In the genomic region with DNA sequence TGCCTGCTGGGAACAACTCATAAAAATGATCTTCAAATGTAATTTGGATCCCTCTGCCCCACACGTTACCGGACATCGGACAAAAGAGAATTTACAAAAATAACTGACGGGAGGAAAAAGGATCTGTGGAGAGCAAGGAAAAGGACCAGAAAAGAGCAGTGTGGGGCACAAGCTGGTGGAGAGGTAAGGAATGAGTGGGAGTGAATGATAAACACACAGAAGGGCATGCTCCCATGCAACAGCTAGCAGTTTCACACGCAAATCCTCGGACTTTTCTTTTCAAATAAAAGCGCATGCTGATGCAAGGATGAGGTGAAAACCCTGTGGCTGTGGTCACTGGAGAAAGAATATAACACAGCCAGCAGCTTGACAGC, we compare ENCODE assay signal across 13 mouse cellular contexts.
DNase-seq lines count a peak whose midpoint lies in the region; ATAC-seq and TF ChIP-seq lines count a peak whose summit lies in the region.
"Had no signal": no experiment of that assay in that cellular context is flagged by ENCODE, and none has a peak within 500 bp of the region (broad histone marks: within the 10 kb centered on the region; RNA-seq: fewer than 3 reads in every experiment).

No protein-coding gene starts in this region.

- H3K27me3 ChIP-seq in kidney, embryonic 15.5 days = no peaks in the 10 kb centered on the region
- no peaks in the 10 kb centered on the region for H3K27me3 ChIP-seq in forebrain, embryonic 15.5 days
- H3K27me3 ChIP-seq in limb, embryonic 12.5 days = peaks cover 45% of the 10 kb centered on the region
- no peaks in the 10 kb centered on the region for H3K27me3 ChIP-seq in neural tube, embryonic 14.5 days (ENCODE audit: control insufficient read depth, insufficient read depth, low read length)
- H3K27me3 ChIP-seq: heart, embryonic 15.5 days; megakaryocyte, embryonic 14.5 days; Patski had no signal

- peaks cover 21% of the 10 kb centered on the region for H3K4me1 ChIP-seq in kidney, embryonic 15.5 days
- H3K4me1 ChIP-seq in forebrain, embryonic 15.5 days = peaks cover 16% of the 10 kb centered on the region
- peaks cover 44% of the 10 kb centered on the region for H3K4me1 ChIP-seq in limb, embryonic 12.5 days (replicated peaks)
- peaks cover 7% of the 10 kb centered on the region; the same call in 1 of the 2 replicates for H3K4me1 ChIP-seq in neural tube, embryonic 14.5 days (ENCODE audit: control insufficient read depth, insufficient read depth, low read length)

- peak overlapping the region; percentile 18 for H3K4me2 ChIP-seq in kidney, embryonic 15.5 days
- H3K4me2 ChIP-seq in forebrain, embryonic 15.5 days (replicated peaks) = peak overlapping the region; percentile 9; the same call in 1 of the 2 replicates
- H3K4me2 ChIP-seq in limb, embryonic 12.5 days = peak overlapping the region; percentile 38
- no peak overlapping the region; the same call in 1 of the 2 replicates for H3K4me2 ChIP-seq in neural tube, embryonic 14.5 days (ENCODE audit: low read depth, low read length)
- H3K4me2 ChIP-seq: heart, embryonic 15.5 days had no signal

- ATAC-seq in kidney, embryonic 15.5 days (replicated peaks; ENCODE audit: low FRiP score) = peak; percentile 61; the same call in 1 of the 2 replicates
- ATAC-seq in forebrain, embryonic 15.5 days (replicated peaks) = peak; percentile 53
- ATAC-seq in limb, embryonic 12.5 days (ENCODE audit: insufficient number of reproducible peaks, insufficient read depth, low FRiP score, low TSS enrichment, low read depth) = no peak
- peak; percentile 28; the same call in 1 of the 2 replicates for ATAC-seq in neural tube, embryonic 14.5 days (ENCODE audit: low read depth)
- ATAC-seq: CD4-positive, CD25-positive, alpha-beta regulatory T cell, adult 4 months; Patski had no signal

- H3K9me3 ChIP-seq in kidney, embryonic 15.5 days (replicated peaks) = no peaks in the 10 kb centered on the region
- H3K9me3 ChIP-seq in forebrain, embryonic 15.5 days = no peaks in the 10 kb centered on the region
- H3K9me3 ChIP-seq in limb, embryonic 12.5 days = no peaks in the 10 kb centered on the region
- H3K9me3 ChIP-seq in neural tube, embryonic 14.5 days (ENCODE audit: control insufficient read depth, low read length) = no peaks in the 10 kb centered on the region
- H3K9me3 ChIP-seq: heart, embryonic 15.5 days had no signal

- no peak overlapping the region for H3K9ac ChIP-seq in kidney, embryonic 15.5 days
- H3K9ac ChIP-seq in forebrain, embryonic 15.5 days (replicated peaks) = no peak overlapping the region
- H3K9ac ChIP-seq in limb, embryonic 12.5 days (replicated peaks) = no peak overlapping the region
- no peak overlapping the region for H3K9ac ChIP-seq in neural tube, embryonic 14.5 days (replicated peaks; ENCODE audit: low read depth, low read length)
- H3K9ac ChIP-seq: heart, embryonic 15.5 days had no signal

- H3K36me3 ChIP-seq in kidney, embryonic 15.5 days = no peaks in the 10 kb centered on the region
- H3K36me3 ChIP-seq in forebrain, embryonic 15.5 days = no peaks in the 10 kb centered on the region
- H3K36me3 ChIP-seq in limb, embryonic 12.5 days = no peaks in the 10 kb centered on the region
- no peaks in the 10 kb centered on the region for H3K36me3 ChIP-seq in neural tube, embryonic 14.5 days (ENCODE audit: control insufficient read depth, insufficient read depth, low read length)
- H3K36me3 ChIP-seq: heart, embryonic 15.5 days had no signal

- DNase-seq in kidney, adult 9 months = no peak
- no peak for DNase-seq in ovary, postnatal 36 days (ENCODE audit: low spot score)
- no peak for DNase-seq in left cerebral cortex, adult 2 months (ENCODE audit: extremely low spot score in 1 of 2, low spot score in 2 of 2)
- no peak for DNase-seq in yolk sac, embryonic 10.5 days (ENCODE audit: low spot score)
- DNase-seq: lung, adult 2 months had no signal

- no peak for TF ChIP-seq CTCF in left cerebral cortex, adult 2 months (IDR thresholded peaks at IDR 0.05)

- intact Hi-C loops in left cerebral cortex, adult 2 months (cut with DNase I) = no loop called here

- 19% methylated on average over 7 of the region's 7 CpGs for WGBS in kidney, embryonic 15.5 days
- WGBS in forebrain, embryonic 15.5 days = 9% methylated on average over 7 of the region's 7 CpGs
- WGBS in limb, embryonic 12.5 days = 38% methylated on average over 7 of the region's 7 CpGs
- WGBS in neural tube, embryonic 14.5 days = 23% methylated on average over 7 of the region's 7 CpGs

- H3K27ac ChIP-seq in kidney, embryonic 15.5 days = peak overlapping the region; percentile 57
- peak overlapping the region; percentile 64 for H3K27ac ChIP-seq in forebrain, embryonic 15.5 days (replicated peaks)
- 0 out of 2 replicates have a peak overlapping the region, but pooled peaks have one; percentile 23 for H3K27ac ChIP-seq in limb, embryonic 12.5 days
- peak overlapping the region; percentile 67 for H3K27ac ChIP-seq in neural tube, embryonic 14.5 days (ENCODE audit: low read depth, low read length)
- H3K27ac ChIP-seq in left cerebral cortex, adult 2 months = no peak overlapping the region
- H3K27ac ChIP-seq: heart, embryonic 15.5 days had no signal

- no peak overlapping the region for H3K4me3 ChIP-seq in kidney, embryonic 15.5 days (replicated peaks)
- no peak overlapping the region for H3K4me3 ChIP-seq in forebrain, embryonic 15.5 days
- no peak overlapping the region for H3K4me3 ChIP-seq in limb, embryonic 12.5 days (replicated peaks)
- H3K4me3 ChIP-seq in neural tube, embryonic 14.5 days (ENCODE audit: low read depth, low read length) = no peak overlapping the region
- H3K4me3 ChIP-seq in left cerebral cortex, adult 2 months = no peak overlapping the region
- H3K4me3 ChIP-seq: heart, embryonic 15.5 days; megakaryocyte, embryonic 14.5 days had no signal
